Mouse (Mus musculus): ENCODE results near the gene Ptprd.

DNA sequence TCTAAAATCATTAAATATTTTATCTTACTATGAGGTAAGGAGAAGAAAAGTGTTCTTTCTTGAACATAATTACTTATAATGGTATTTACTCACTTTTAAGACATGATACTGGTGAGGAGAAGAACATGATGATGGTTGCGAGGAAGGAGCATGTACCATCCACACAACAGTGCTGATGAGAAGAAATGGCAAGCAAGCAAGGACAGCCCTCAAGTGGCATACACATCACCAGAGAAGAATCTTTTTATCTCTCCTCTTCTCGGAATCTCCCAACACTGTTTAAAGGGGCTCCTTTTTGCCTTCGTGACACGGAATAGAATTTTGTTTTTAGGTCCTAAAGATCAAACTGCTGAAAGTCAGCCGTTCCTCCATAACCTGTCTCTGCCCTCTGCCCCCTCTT is 1973.2 kb downstream of the Ptprd start:
- TF ChIP-seq FOSL1 (IDR thresholded peaks at IDR 0.05; ENCODE audit: insufficient read depth, low read length, poor library complexity, severe bottlenecking) = no peak
- no peak for TF ChIP-seq CTCF (IDR thresholded peaks at IDR 0.05; ENCODE audit: control insufficient read depth, insufficient read depth, insufficient read length)
- no peak for TF ChIP-seq USF1 (IDR thresholded peaks at IDR 0.05; ENCODE audit: low read depth)
- no peak for TF ChIP-seq MAX (IDR thresholded peaks at IDR 0.05)
- TF ChIP-seq CEBPB (IDR thresholded peaks at IDR 0.05; ENCODE audit: low read depth) = no peak
- no peak for TF ChIP-seq MYOG (IDR thresholded peaks at IDR 0.05; ENCODE audit: control insufficient read depth, extremely low read depth, insufficient read length)
